Mouse (Mus musculus): ENCODE measurements at regions not wholly inside any gene's neighbourhood (a gene's known extent, or its start where the extent isn't known, plus 50 kb on each side); places are given as distances from the start of the nearest gene placed in this dataset.

GRCm38 (mm10) chr3:151386103-151386502 is 51.6 kb upstream of the Adgrl4 start:
- no peak overlapping the region for H3K27ac ChIP-seq
- no peak overlapping the region for H3K9ac ChIP-seq (ENCODE audit: low read depth, low read length)
- H3K4me1 ChIP-seq (ENCODE audit: control insufficient read depth, insufficient read depth, low read length), result no peaks in the 10 kb centered on the region; the same call in 1 of the 2 replicates
- 45% methylated on average over 5 of the region's 5 CpGs for WGBS
- no peak for TF ChIP-seq CTCF (IDR thresholded peaks at IDR 0.05)
- TF ChIP-seq POLR2A (IDR thresholded peaks at IDR 0.05; ENCODE audit: insufficient read depth, low read depth, low read length), result no peak
- no peak for TF ChIP-seq EP300 (IDR thresholded peaks at IDR 0.05; ENCODE audit: insufficient read depth, low read depth, low read length)
- no peaks in the 10 kb centered on the region for H3K27me3 ChIP-seq (ENCODE audit: control insufficient read depth, insufficient read depth, low read length)
- no peak overlapping the region for H3K4me3 ChIP-seq
- intact Hi-C loops (cut with DNase I), result loop anchor here (2.0 to 10.0 kb wide), 2 partner anchors 31 to 231 kb away; no protein-coding TSS in a partner anchor
- DNase-seq, result no peak
- no peaks in the 10 kb centered on the region; the same call in 1 of the 2 replicates for H3K36me3 ChIP-seq (ENCODE audit: control insufficient read depth, insufficient read depth, low read length)
- H3K79me2 ChIP-seq (replicated peaks; ENCODE audit: control insufficient read depth, insufficient read depth, low read length), result no peaks in the 10 kb centered on the region

Small RNA genes in the stretch of these regions (microRNA-seq; reads per million reads assigned to microRNA genes)
- gene Mir3963, result 0 reads per million in 2 experiments

Measured in heart, adult 2 months (tissue).